Mouse (Mus musculus): Measurements from ENCODE around the gene Adgra3. TPM values are rescaled to one million over a fixed set of nuclear protein-coding genes. Genes with fewer than 3 reads are reported as not detected.

The Adgra3 gene
- polyA plus RNA-seq (2014; fragmentation: Nextera tagmentation; extraction: Ambion mirVana), result 31.6 and 39.5 TPM in 2 replicates

GRCm38 (mm10) chr5:50058421-50059286, at the start of gene Adgra3:
Gene Adgra3 (minus strand): TSS chr5:50059006.
- Histone ChIP-seq H3K4me1 (replicated peaks; ENCODE audit: control insufficient read depth, insufficient read depth, low read length) (no peaks in the 10 kb centered on the region), H3K9me3 (ENCODE audit: control insufficient read depth, low read length) (no peaks in the 10 kb centered on the region), H3K4me2 (replicated peaks; ENCODE audit: low read depth, low read length) (peak within 1 kb of the TSS; percentile 69), H3K27me3 (ENCODE audit: control insufficient read depth, insufficient read depth, low read length) (no peaks in the 10 kb centered on the region), H3K27ac (ENCODE audit: low read depth, low read length) (peak within 1 kb of the TSS; percentile 89), H3K9ac (ENCODE audit: low read depth, low read length) (peak within 1 kb of the TSS; percentile 100), H3K36me3 (ENCODE audit: control insufficient read depth, insufficient read depth, low read length) (no peaks in the 10 kb centered on the region), H3K4me3 (ENCODE audit: low read depth, low read length) (peak within 1 kb of the TSS; percentile 91)
- DNase-seq (ENCODE audit: low spot score), result peak; percentile 81
- WGBS, result under 1% methylated on average over 76 of the region's 113 CpGs
- peak; percentile 92 for ATAC-seq (ENCODE audit: low FRiP score)

- H3K36me3 ChIP-seq (ENCODE audit: control insufficient read depth, insufficient read depth, low read length), result no peaks in the 10 kb centered on the region
- DNase-seq (ENCODE audit: low spot score), result no peak
These were observed 24.6 kb upstream of the Adgra3 start for GRCm38 (mm10) chr5:50083441-50083840.

GRCm38 (mm10) chr5:50074245-50074644, 15.4 kb upstream of the Adgra3 start:
- Histone ChIP-seq H3K36me3 (ENCODE audit: control insufficient read depth, insufficient read depth, low read length) (no peaks in the 10 kb centered on the region), H3K4me3 (ENCODE audit: low read depth, low read length) (no peak overlapping the region), H3K27me3 (ENCODE audit: control insufficient read depth, insufficient read depth, low read length) (no peaks in the 10 kb centered on the region), H3K9ac (ENCODE audit: low read depth, low read length) (no peak overlapping the region), H3K9me3 (ENCODE audit: control insufficient read depth, low read length) (no peaks in the 10 kb centered on the region), H3K27ac (ENCODE audit: low read depth, low read length) (no peak overlapping the region), H3K4me2 (replicated peaks; ENCODE audit: low read depth, low read length) (no peak overlapping the region), H3K4me1 (replicated peaks; ENCODE audit: control insufficient read depth, insufficient read depth, low read length) (no peaks in the 10 kb centered on the region)
- no peak for DNase-seq (ENCODE audit: low spot score)
- ATAC-seq (ENCODE audit: low FRiP score), result no peak

More at GRCm38 (mm10) chr5:50083441-50083840, 24.6 kb upstream of the Adgra3 start:
- no peak overlapping the region for H3K4me2 ChIP-seq (replicated peaks; ENCODE audit: low read depth, low read length)
- no peak overlapping the region for H3K9ac ChIP-seq (ENCODE audit: low read depth, low read length)
- no peaks in the 10 kb centered on the region for H3K4me1 ChIP-seq (replicated peaks; ENCODE audit: control insufficient read depth, insufficient read depth, low read length)
- H3K4me3 ChIP-seq (ENCODE audit: low read depth, low read length), result no peak overlapping the region
- H3K9me3 ChIP-seq (ENCODE audit: control insufficient read depth, low read length), result no peaks in the 10 kb centered on the region
- WGBS, result 88% methylated on average over 1 of the region's 1 CpGs
- H3K27ac ChIP-seq (ENCODE audit: low read depth, low read length), result no peak overlapping the region
- no peak for ATAC-seq (ENCODE audit: low FRiP score)
- no peaks in the 10 kb centered on the region for H3K27me3 ChIP-seq (ENCODE audit: control insufficient read depth, insufficient read depth, low read length)

- no peak overlapping the region for H3K4me2 ChIP-seq (replicated peaks; ENCODE audit: low read depth, low read length)
- no peak for ATAC-seq (ENCODE audit: low FRiP score)
- H3K27ac ChIP-seq (ENCODE audit: low read depth, low read length), result no peak overlapping the region
- WGBS, result 85% methylated on average over 3 of the region's 3 CpGs
- H3K27me3 ChIP-seq (ENCODE audit: control insufficient read depth, insufficient read depth, low read length), result no peaks in the 10 kb centered on the region
- no peaks in the 10 kb centered on the region for H3K9me3 ChIP-seq (ENCODE audit: control insufficient read depth, low read length)
- H3K4me3 ChIP-seq (ENCODE audit: low read depth, low read length), result no peak overlapping the region
- DNase-seq (ENCODE audit: low spot score), result no peak
- H3K36me3 ChIP-seq (ENCODE audit: control insufficient read depth, insufficient read depth, low read length), result no peaks in the 10 kb centered on the region
- H3K4me1 ChIP-seq (replicated peaks; ENCODE audit: control insufficient read depth, insufficient read depth, low read length), result no peaks in the 10 kb centered on the region
- H3K9ac ChIP-seq (ENCODE audit: low read depth, low read length), result no peak overlapping the region
These were observed 5.4 kb upstream of the Adgra3 start for GRCm38 (mm10) chr5:50064236-50064635.

GRCm38 (mm10) chr5:50059586-50059985, 780 bp upstream of the Adgra3 start:
- H3K4me2 ChIP-seq (replicated peaks; ENCODE audit: low read depth, low read length), result no peak overlapping the region
- no peak for DNase-seq (ENCODE audit: low spot score)
- H3K27me3 ChIP-seq (ENCODE audit: control insufficient read depth, insufficient read depth, low read length), result no peaks in the 10 kb centered on the region
- H3K9me3 ChIP-seq (ENCODE audit: control insufficient read depth, low read length), result no peaks in the 10 kb centered on the region
- H3K27ac ChIP-seq (ENCODE audit: low read depth, low read length), result no peak overlapping the region
- 0 out of 2 replicates have a peak, but pooled peaks have one; percentile 9 for ATAC-seq (ENCODE audit: low FRiP score)
- no peaks in the 10 kb centered on the region for H3K36me3 ChIP-seq (ENCODE audit: control insufficient read depth, insufficient read depth, low read length)
- WGBS, result 89% methylated on average over 7 of the region's 7 CpGs
- no peak overlapping the region for H3K9ac ChIP-seq (ENCODE audit: low read depth, low read length)
- no peaks in the 10 kb centered on the region for H3K4me1 ChIP-seq (replicated peaks; ENCODE audit: control insufficient read depth, insufficient read depth, low read length)
- no peak overlapping the region for H3K4me3 ChIP-seq (ENCODE audit: low read depth, low read length)

- no peaks in the 10 kb centered on the region for H3K27me3 ChIP-seq (ENCODE audit: control insufficient read depth, insufficient read depth, low read length)
- no peaks in the 10 kb centered on the region for H3K36me3 ChIP-seq (ENCODE audit: control insufficient read depth, insufficient read depth, low read length)
- 2% methylated on average over 26 of the region's 26 CpGs for WGBS
- peak overlapping the region; percentile 89 for H3K27ac ChIP-seq (ENCODE audit: low read depth, low read length)
- H3K9me3 ChIP-seq (ENCODE audit: control insufficient read depth, low read length), result no peaks in the 10 kb centered on the region
- H3K4me1 ChIP-seq (replicated peaks; ENCODE audit: control insufficient read depth, insufficient read depth, low read length), result no peaks in the 10 kb centered on the region
- DNase-seq (ENCODE audit: low spot score) (no peak), ATAC-seq (ENCODE audit: low FRiP score) (peak; percentile 48)
- H3K4me3 ChIP-seq (ENCODE audit: low read depth, low read length), result peak overlapping the region; percentile 91
- peak overlapping the region; percentile 100 for H3K9ac ChIP-seq (ENCODE audit: low read depth, low read length)
- H3K4me2 ChIP-seq (replicated peaks; ENCODE audit: low read depth, low read length), result peak overlapping the region; percentile 69
These were observed 990 bp downstream of the Adgra3 start for GRCm38 (mm10) chr5:50057612-50058420.

- Histone ChIP-seq H3K27ac (ENCODE audit: low read depth, low read length) (no peak overlapping the region), H3K36me3 (ENCODE audit: control insufficient read depth, insufficient read depth, low read length) (no peaks in the 10 kb centered on the region), H3K4me3 (ENCODE audit: low read depth, low read length) (no peak overlapping the region), H3K27me3 (ENCODE audit: control insufficient read depth, insufficient read depth, low read length) (no peaks in the 10 kb centered on the region), H3K9ac (ENCODE audit: low read depth, low read length) (no peak overlapping the region), H3K4me2 (replicated peaks; ENCODE audit: low read depth, low read length) (no peak overlapping the region), H3K4me1 (replicated peaks; ENCODE audit: control insufficient read depth, insufficient read depth, low read length) (peaks cover 5% of the 10 kb centered on the region; the same call in 1 of the 2 replicates), H3K9me3 (ENCODE audit: control insufficient read depth, low read length) (no peaks in the 10 kb centered on the region)
- ATAC-seq (ENCODE audit: low FRiP score) (no peak), DNase-seq (ENCODE audit: low spot score) (no peak)
- 84% methylated on average over 4 of the region's 4 CpGs for WGBS
These were observed 6.3 kb downstream of the Adgra3 start for GRCm38 (mm10) chr5:50052456-50052855.

- Histone ChIP-seq H3K9me3 (ENCODE audit: control insufficient read depth, low read length) (no peaks in the 10 kb centered on the region), H3K27me3 (ENCODE audit: control insufficient read depth, insufficient read depth, low read length) (no peaks in the 10 kb centered on the region), H3K4me2 (replicated peaks; ENCODE audit: low read depth, low read length) (no peak overlapping the region), H3K9ac (ENCODE audit: low read depth, low read length) (no peak overlapping the region), H3K4me3 (ENCODE audit: low read depth, low read length) (no peak overlapping the region), H3K36me3 (ENCODE audit: control insufficient read depth, insufficient read depth, low read length) (no peaks in the 10 kb centered on the region), H3K27ac (ENCODE audit: low read depth, low read length) (no peak overlapping the region), H3K4me1 (replicated peaks; ENCODE audit: control insufficient read depth, insufficient read depth, low read length) (peaks cover 5% of the 10 kb centered on the region; the same call in 1 of the 2 replicates)
- peak; percentile 50 for ATAC-seq (ENCODE audit: low FRiP score)
- DNase-seq (ENCODE audit: low spot score), result no peak
- 51% methylated on average over 21 of the region's 21 CpGs for WGBS
These were observed 8.0 kb downstream of the Adgra3 start for GRCm38 (mm10) chr5:50050668-50051425.
